Mouse (Mus musculus): Measurements from ENCODE around the gene Gm27027. TPM values are rescaled to one million over a fixed set of nuclear protein-coding genes. Genes with fewer than 3 reads are reported as not detected.
A peak's percentile ranks its signal among the peaks of the same experiment; 100 is the strongest.

Gene Gm27027
- total RNA-seq, 4 experiments from 2014 or later = not detected

GRCm38 (mm10) chr2:93928866-93929265, 67.3 kb downstream of the Gm27027 start:
- DNase-seq (ENCODE audit: low spot score in 2 of 2) = no peak

GRCm38 (mm10) chr2:93927701-93928437, 68.3 kb downstream of the Gm27027 start:
- DNase-seq (ENCODE audit: low spot score in 2 of 2) = no peak

DNA sequence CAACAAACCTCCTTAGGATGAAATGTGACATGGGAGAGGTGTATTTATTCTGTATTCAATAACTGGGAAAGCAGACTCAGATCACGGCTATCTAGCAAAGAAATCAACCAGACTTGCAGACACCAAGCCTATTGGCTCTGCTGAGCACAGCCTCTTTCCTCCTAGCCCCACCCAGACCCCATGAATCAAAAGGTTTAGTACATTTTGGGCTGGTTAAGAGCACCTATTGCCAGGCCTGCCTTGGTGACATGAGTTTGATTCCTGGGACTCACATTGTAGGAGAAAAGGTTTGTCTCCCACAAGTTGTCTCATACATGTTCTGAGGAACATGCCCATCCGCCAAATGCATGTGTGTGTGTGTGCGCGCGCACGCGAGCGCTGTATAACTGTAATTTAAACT, 70.0 kb downstream of the Gm27027 start:
- no peak for DNase-seq (ENCODE audit: low spot score in 2 of 2)

- no peak for DNase-seq (ENCODE audit: low spot score in 2 of 2)
Observed at GRCm38 (mm10) chr2:93919093-93919492, 77.1 kb downstream of the Gm27027 start.

DNA sequence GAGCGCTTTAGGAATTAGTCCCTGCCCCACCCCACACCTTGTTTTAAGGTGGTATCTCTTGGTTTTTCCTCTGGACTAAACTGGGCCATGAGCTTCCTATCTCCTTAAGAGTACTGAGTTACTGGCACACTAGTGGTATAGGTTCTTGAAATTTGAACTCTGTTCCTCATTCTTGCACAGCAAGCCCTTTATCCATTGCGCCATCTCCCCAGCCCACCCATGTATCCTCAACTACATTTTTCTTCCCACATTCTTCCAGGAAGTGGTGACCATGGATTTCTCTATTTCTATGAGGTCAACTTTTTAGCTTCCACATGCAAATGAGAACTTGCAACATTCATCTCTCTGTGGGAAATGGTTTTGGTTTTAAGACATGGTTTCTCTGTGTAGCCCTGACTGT, 82.6 kb downstream of the Gm27027 start:
- no peak for DNase-seq (ENCODE audit: low spot score in 2 of 2)

GRCm38 (mm10) chr2:93911942-93912341, 84.2 kb downstream of the Gm27027 start:
- DNase-seq (ENCODE audit: low spot score in 2 of 2) = peak; percentile 56 to 70

DNA sequence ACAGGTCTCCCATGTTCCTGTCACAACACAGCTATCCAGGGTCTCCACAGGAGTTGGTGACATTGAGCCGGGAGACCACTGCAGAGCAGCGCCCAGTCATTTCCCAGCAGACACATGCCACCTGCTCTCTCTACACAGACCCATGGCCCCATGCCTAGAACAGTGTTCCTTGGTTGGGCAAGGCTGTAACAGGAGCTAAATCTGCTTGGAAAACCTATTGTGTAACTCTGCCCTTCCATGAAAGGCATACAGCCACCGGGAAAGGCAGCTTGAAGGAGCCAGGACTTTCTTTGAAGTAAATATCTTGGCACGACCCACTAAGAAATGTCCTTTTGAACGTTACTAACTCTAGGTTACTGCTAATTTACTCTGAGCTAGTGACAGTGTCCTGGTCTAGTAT, 86.4 kb downstream of the Gm27027 start:
- DNase-seq (ENCODE audit: low spot score in 2 of 2) = no peak

- DNase-seq (ENCODE audit: low spot score in 2 of 2) = no peak
Observed at GRCm38 (mm10) chr2:93907519-93908294, 88.4 kb downstream of the Gm27027 start.

Other genes with a start within 250 kb of the Gm27027 start
- gene Ext2, start 173.8 kb downstream of the Gm27027 start, total RNA-seq (2022) = 10 to 100 TPM; 38.7 to 43.0 (median 42.0) TPM
- gene Accs, start 146.4 kb downstream of the Gm27027 start, total RNA-seq (2022) = 1 to 10 TPM; 2.5 to 3.3 (median 2.9) TPM
- gene Accsl, start 127.2 kb downstream of the Gm27027 start, total RNA-seq (2022) = not detected
- gene Gm13889, start 39.2 kb downstream of the Gm27027 start, total RNA-seq (2022) = 1 to 10 TPM; 3.3 to 5.6 (median 4.9) TPM
- 10 to 100 TPM; 53.5 to 59.1 (median 57.2) TPM for gene Alkbh3, start 14.5 kb upstream of the Gm27027 start, total RNA-seq (2022)
- gene Hsd17b12, start 161.6 kb upstream of the Gm27027 start, total RNA-seq (2022) = 1 to 10 TPM; 4.1 to 5.1 (median 4.5) TPM

Data from gastrocnemius, adult 8-10 months (tissue).